Comparison of ENCODE assay signal across 35 mouse cellular contexts in genomic region chr7:142198748-142199147, GRCm38 (mm10). TPM values are rescaled to one million over a fixed set of nuclear protein-coding genes. Genes with fewer than 3 reads are reported as not detected.
DNase-seq lines count a peak whose midpoint lies in the region; ATAC-seq and TF ChIP-seq lines count a peak whose summit lies in the region.
"Had no signal": no experiment of that assay in that cellular context is flagged by ENCODE, and none has a peak within 500 bp of the region (broad histone marks: within the 10 kb centered on the region; RNA-seq: fewer than 3 reads in every experiment).

No protein-coding gene starts in this region.

- no peaks in the 10 kb centered on the region for H3K36me3 ChIP-seq in limb, embryonic 10.5 days
- H3K36me3 ChIP-seq: embryonic facial prominence, embryonic 12.5 days; embryonic facial prominence, embryonic 15.5 days; G1E; hindbrain, embryonic 12.5 days; hindbrain, embryonic 15.5 days; intestine, embryonic 15.5 days had no signal

- CTCF ChIA-PET in Patski (lab: Charles Lee), result no interaction called here

- DNase-seq in 3T3-L1 (ENCODE audit: low read depth, low spot score) (peak; percentile 27), 416B (ENCODE audit: low read depth) (peak; percentile 20), Patski (ENCODE audit: low read depth, low spot score) (no peak)
- DNase-seq in telencephalon, adult 2 months (ENCODE audit: low read depth, low spot score), result peak; percentile 44
- no peak for DNase-seq in limb, embryonic 10.5 days (ENCODE audit: low spot score)
- DNase-seq: adrenal gland, postnatal 10 days; adrenal gland, postnatal 36 days; B cell, adult 2 months; cerebellum, adult 11 months; cerebellum, adult 2 months; cerebellum, adult 9-11 months; cerebellum, postnatal 25 days; forebrain, postnatal 0 days; gastrocnemius, postnatal 10 days; gastrocnemius, postnatal 36 days; heart, adult 11 months had no signal

- in situ Hi-C loops in Patski (cut with MboI; ENCODE audit: low pct_unique_long_range_greater_than_20kb), result loop anchor here (10.0 kb wide), 1 partner anchor 1264 kb away; no protein-coding TSS in a partner anchor

- POLR2A ChIA-PET in Patski (lab: Charles Lee), result no interaction called here

- TF ChIP-seq CTCF in Patski (IDR thresholded peaks at IDR 0.05), result no peak

- WGBS in limb, embryonic 10.5 days, result 75% methylated on average over 2 of the region's 2 CpGs

- H3K27me3 ChIP-seq in Patski, result peaks cover 4% of the 10 kb centered on the region
- no peaks in the 10 kb centered on the region for H3K27me3 ChIP-seq in limb, embryonic 10.5 days (ENCODE audit: low read depth, poor library complexity, severe bottlenecking)
- H3K27me3 ChIP-seq: embryonic facial prominence, embryonic 15.5 days; hindbrain, embryonic 15.5 days; intestine, embryonic 15.5 days had no signal

- H3K9me3 ChIP-seq in limb, embryonic 10.5 days (replicated peaks), result no peaks in the 10 kb centered on the region
- H3K9me3 ChIP-seq: embryonic facial prominence, embryonic 12.5 days; embryonic facial prominence, embryonic 15.5 days; hindbrain, embryonic 12.5 days; hindbrain, embryonic 15.5 days; intestine, embryonic 15.5 days had no signal

- H3K4me1 ChIP-seq in limb, embryonic 10.5 days, result no peaks in the 10 kb centered on the region
- H3K4me1 ChIP-seq: embryonic facial prominence, embryonic 12.5 days; embryonic facial prominence, embryonic 15.5 days; hindbrain, embryonic 12.5 days; hindbrain, embryonic 15.5 days; intestine, embryonic 15.5 days had no signal

- H3K27ac ChIP-seq in limb, embryonic 10.5 days, result no peak overlapping the region
- H3K27ac ChIP-seq: embryonic facial prominence, embryonic 12.5 days; embryonic facial prominence, embryonic 15.5 days; hindbrain, embryonic 12.5 days; hindbrain, embryonic 15.5 days; intestine, embryonic 15.5 days had no signal

- peak; percentile 8 for ATAC-seq in Patski
- no peak for ATAC-seq in granulocyte monocyte progenitor cell, adult 5-6 weeks (replicated peaks; ENCODE audit: poor library complexity, severe bottlenecking)
- ATAC-seq: forebrain, embryonic 14.5 days; forebrain, postnatal 0 days; intestine, embryonic 15.5 days had no signal

- H3K4me3 ChIP-seq in limb, embryonic 10.5 days, result no peak overlapping the region
- H3K4me3 ChIP-seq: embryonic facial prominence, embryonic 12.5 days; embryonic facial prominence, embryonic 15.5 days; hindbrain, embryonic 12.5 days; hindbrain, embryonic 15.5 days; intestine, embryonic 15.5 days had no signal

RNA-seq across cellular contexts. Expression of gene Krtap5-3, which starts 2.4 kb away (rescaled TPM):
- not detected for polyA plus RNA-seq in Patski (2021)
- polyA plus RNA-seq in limb, embryonic 10.5 days (2016; fragmentation: Nextera tagmentation; extraction: Ambion mirVana), result not detected in 2 replicates
- not detected in 2 replicates for total RNA-seq in granulocyte monocyte progenitor cell, adult 5-6 weeks (2014; fragmentation: Nextera tagmentation)
- not detected in 2 replicates for total RNA-seq in granulocyte monocyte progenitor cell, adult 5-6 weeks (2017)
- total RNA-seq: adrenal gland, adult 18-20 months; adrenal gland, postnatal 10 days; adrenal gland, postnatal 36 days; CH12.LX; common myeloid progenitor, adult 5-6 weeks; forebrain, postnatal 0 days; G1E; gastrocnemius, adult 18-20 months; gastrocnemius, postnatal 10 days; gastrocnemius, postnatal 36 days; heart, adult 8-10 months; heart, postnatal 25 days; hematopoietic stem cell, adult 5-6 weeks had no signal
- polyA plus RNA-seq: cerebellum, adult 2 months; embryonic facial prominence, embryonic 12.5 days; forebrain, embryonic 11.5 days; forebrain, embryonic 14.5 days; forebrain, postnatal 0 days; G1E; heart, embryonic 11.5 days; heart, embryonic 14.5 days; heart, postnatal 0 days; hindbrain, embryonic 12.5 days; hindbrain, embryonic 15.5 days; intestine, embryonic 15.5 days had no signal

RNA-seq across cellular contexts. Expression of gene Gm10153, which starts 8.6 kb away (rescaled TPM):
- not detected for polyA plus RNA-seq in Patski (2021)
- not detected in 2 replicates for polyA plus RNA-seq in limb, embryonic 10.5 days (2016; fragmentation: Nextera tagmentation; extraction: Ambion mirVana)
- total RNA-seq in granulocyte monocyte progenitor cell, adult 5-6 weeks (2014; fragmentation: Nextera tagmentation), result not detected in 2 replicates
- not detected in 2 replicates for total RNA-seq in granulocyte monocyte progenitor cell, adult 5-6 weeks (2017)
- total RNA-seq: adrenal gland, adult 18-20 months; adrenal gland, postnatal 10 days; adrenal gland, postnatal 36 days; CH12.LX; common myeloid progenitor, adult 5-6 weeks; forebrain, postnatal 0 days; G1E; gastrocnemius, adult 18-20 months; gastrocnemius, postnatal 10 days; gastrocnemius, postnatal 36 days; heart, adult 8-10 months; heart, postnatal 25 days; hematopoietic stem cell, adult 5-6 weeks had no signal
- polyA plus RNA-seq: cerebellum, adult 2 months; embryonic facial prominence, embryonic 12.5 days; forebrain, embryonic 11.5 days; forebrain, embryonic 14.5 days; forebrain, postnatal 0 days; G1E; heart, embryonic 11.5 days; heart, embryonic 14.5 days; heart, postnatal 0 days; hindbrain, embryonic 12.5 days; hindbrain, embryonic 15.5 days; intestine, embryonic 15.5 days had no signal

RNA-seq across cellular contexts. Expression of gene Gm7579, which starts 12.9 kb away (rescaled TPM):
- not detected for polyA plus RNA-seq in Patski (2021)
- not detected in 2 replicates for polyA plus RNA-seq in limb, embryonic 10.5 days (2016; fragmentation: Nextera tagmentation; extraction: Ambion mirVana)
- not detected in 2 replicates for total RNA-seq in granulocyte monocyte progenitor cell, adult 5-6 weeks (2014; fragmentation: Nextera tagmentation)
- not detected in 2 replicates for total RNA-seq in granulocyte monocyte progenitor cell, adult 5-6 weeks (2017)
- total RNA-seq: adrenal gland, adult 18-20 months; adrenal gland, postnatal 10 days; adrenal gland, postnatal 36 days; CH12.LX; common myeloid progenitor, adult 5-6 weeks; forebrain, postnatal 0 days; G1E; gastrocnemius, adult 18-20 months; gastrocnemius, postnatal 10 days; gastrocnemius, postnatal 36 days; heart, adult 8-10 months; heart, postnatal 25 days; hematopoietic stem cell, adult 5-6 weeks had no signal
- polyA plus RNA-seq: cerebellum, adult 2 months; embryonic facial prominence, embryonic 12.5 days; forebrain, embryonic 11.5 days; forebrain, embryonic 14.5 days; forebrain, postnatal 0 days; G1E; heart, embryonic 11.5 days; heart, embryonic 14.5 days; heart, postnatal 0 days; hindbrain, embryonic 12.5 days; hindbrain, embryonic 15.5 days; intestine, embryonic 15.5 days had no signal

RNA-seq across cellular contexts. Expression of gene Krtap5-2, which starts 22.9 kb away (rescaled TPM):
- polyA plus RNA-seq in Patski (2021), result not detected
- polyA plus RNA-seq in limb, embryonic 10.5 days (2016; fragmentation: Nextera tagmentation; extraction: Ambion mirVana), result not detected in 2 replicates
- not detected in 2 replicates for total RNA-seq in granulocyte monocyte progenitor cell, adult 5-6 weeks (2014; fragmentation: Nextera tagmentation)
- not detected in 2 replicates for total RNA-seq in granulocyte monocyte progenitor cell, adult 5-6 weeks (2017)
- total RNA-seq: adrenal gland, adult 18-20 months; adrenal gland, postnatal 10 days; adrenal gland, postnatal 36 days; CH12.LX; common myeloid progenitor, adult 5-6 weeks; forebrain, postnatal 0 days; G1E; gastrocnemius, adult 18-20 months; gastrocnemius, postnatal 10 days; gastrocnemius, postnatal 36 days; heart, adult 8-10 months; heart, postnatal 25 days; hematopoietic stem cell, adult 5-6 weeks had no signal
- polyA plus RNA-seq: cerebellum, adult 2 months; embryonic facial prominence, embryonic 12.5 days; forebrain, embryonic 11.5 days; forebrain, embryonic 14.5 days; forebrain, postnatal 0 days; G1E; heart, embryonic 11.5 days; heart, embryonic 14.5 days; heart, postnatal 0 days; hindbrain, embryonic 12.5 days; hindbrain, embryonic 15.5 days; intestine, embryonic 15.5 days had no signal

RNA-seq across cellular contexts. Expression of gene Krtap5-5, which starts 31.0 kb away (rescaled TPM):
- polyA plus RNA-seq in Patski (2021), result not detected
- not detected in 2 replicates for polyA plus RNA-seq in limb, embryonic 10.5 days (2016; fragmentation: Nextera tagmentation; extraction: Ambion mirVana)
- not detected in 2 replicates for total RNA-seq in granulocyte monocyte progenitor cell, adult 5-6 weeks (2014; fragmentation: Nextera tagmentation)
- not detected in 2 replicates for total RNA-seq in granulocyte monocyte progenitor cell, adult 5-6 weeks (2017)
- total RNA-seq: adrenal gland, adult 18-20 months; adrenal gland, postnatal 10 days; adrenal gland, postnatal 36 days; CH12.LX; common myeloid progenitor, adult 5-6 weeks; forebrain, postnatal 0 days; G1E; gastrocnemius, adult 18-20 months; gastrocnemius, postnatal 10 days; gastrocnemius, postnatal 36 days; heart, postnatal 25 days; hematopoietic stem cell, adult 5-6 weeks had no signal
- polyA plus RNA-seq: cerebellum, adult 2 months; embryonic facial prominence, embryonic 12.5 days; forebrain, embryonic 11.5 days; forebrain, embryonic 14.5 days; forebrain, postnatal 0 days; G1E; heart, embryonic 11.5 days; heart, embryonic 14.5 days; heart, postnatal 0 days; hindbrain, embryonic 12.5 days; hindbrain, embryonic 15.5 days; intestine, embryonic 15.5 days had no signal

Comparison
In these comparisons a context has a peak if more than half of its experiments do, and no peak if none do; other contexts are left out.
1. DNase-seq: peak in 3T3-L1 (single experiment), 416B (single experiment) and telencephalon, adult 2 months (single experiment); none in Patski (single experiment) and limb, embryonic 10.5 days (single experiment).